Mouse (Mus musculus) spleen, adult 2 months (tissue): ENCODE measurements around the gene Col4a4. TPM values are rescaled to one million over a fixed set of nuclear protein-coding genes. Genes with fewer than 3 reads are reported as not detected.

Source experiments
- DNase-seq, 2 experiments: peaks; one replicate each; pipeline versions ENCODE4 v3.0.0 to v3.0.0-alpha.2; 2012 to 2021; ENCODE audit warnings: low spot score in 2 of 2, low read depth in 1 of 2
- H3K27ac ChIP-seq: fragments of 200-500 bp; 2 replicates; pipeline ENCODE4 v1.5.1; 2012; ENCODE audit warnings: low read length, inconsistent platforms; ENCODE audit not compliant: insufficient read depth
- H3K27me3 ChIP-seq: fragments of 200-500 bp; 2 replicates; pipeline ENCODE4 v1.6.1; 2012; ENCODE audit warnings: mild to moderate bottlenecking, moderate library complexity, low read length, inconsistent platforms; ENCODE audit not compliant: control insufficient read depth, insufficient read depth
- H3K36me3 ChIP-seq: fragments of 200-500 bp; 2 replicates; pipeline ENCODE4 v1.6.1; 2012; ENCODE audit warnings: mild to moderate bottlenecking, low read length, inconsistent platforms; ENCODE audit not compliant: control insufficient read depth, insufficient read depth
- H3K4me1 ChIP-seq: fragments of 200-500 bp; 2 replicates; pipeline ENCODE4 v1.6.1; 2011; ENCODE audit warnings: inconsistent platforms; ENCODE audit not compliant: control insufficient read depth, insufficient read depth, insufficient read length
- H3K4me3 ChIP-seq: fragments of 200-500 bp; 2 replicates; pipeline ENCODE4 v1.5.1; 2011; ENCODE audit warnings: mild to moderate bottlenecking, inconsistent platforms; ENCODE audit not compliant: insufficient read depth, insufficient read length; ENCODE audit errors: extremely low read depth
- CTCF ChIP-seq: fragments of 200-500 bp; IDR thresholded peaks from 2 replicates; pipeline ENCODE4 v1.5.1; 2011; ENCODE audit warnings: mild to moderate bottlenecking, inconsistent platforms; ENCODE audit not compliant: insufficient read depth, insufficient read length, insufficient replicate concordance; ENCODE audit errors: extremely low read depth
- POLR2A ChIP-seq: fragments of 200-500 bp; IDR thresholded peaks from 2 replicates; pipeline ENCODE4 v1.6.1; 2011; ENCODE audit warnings: low read depth, low read length, inconsistent platforms
- WGBS: fragments of 180-500 bp; shearing (Covaris S2); methylation state at CpG from one replicate; pipeline ENCODE4 v1.1.7; 2018; 5-methylcytosine and 5-hydroxymethylcytosine counted together
- polyA plus RNA-seq: library from polyadenylated mRNA; depleted of rRNA; stranded (reverse); fragments of >200 nt; gene quantifications from 2 replicates; pipeline ENCODE4 v1.2.3, GENCODE M21; 2012; rRNA removed

The Col4a4 gene
- 0.07 and 0.13 TPM in 2 replicates for polyA plus RNA-seq

DNA sequence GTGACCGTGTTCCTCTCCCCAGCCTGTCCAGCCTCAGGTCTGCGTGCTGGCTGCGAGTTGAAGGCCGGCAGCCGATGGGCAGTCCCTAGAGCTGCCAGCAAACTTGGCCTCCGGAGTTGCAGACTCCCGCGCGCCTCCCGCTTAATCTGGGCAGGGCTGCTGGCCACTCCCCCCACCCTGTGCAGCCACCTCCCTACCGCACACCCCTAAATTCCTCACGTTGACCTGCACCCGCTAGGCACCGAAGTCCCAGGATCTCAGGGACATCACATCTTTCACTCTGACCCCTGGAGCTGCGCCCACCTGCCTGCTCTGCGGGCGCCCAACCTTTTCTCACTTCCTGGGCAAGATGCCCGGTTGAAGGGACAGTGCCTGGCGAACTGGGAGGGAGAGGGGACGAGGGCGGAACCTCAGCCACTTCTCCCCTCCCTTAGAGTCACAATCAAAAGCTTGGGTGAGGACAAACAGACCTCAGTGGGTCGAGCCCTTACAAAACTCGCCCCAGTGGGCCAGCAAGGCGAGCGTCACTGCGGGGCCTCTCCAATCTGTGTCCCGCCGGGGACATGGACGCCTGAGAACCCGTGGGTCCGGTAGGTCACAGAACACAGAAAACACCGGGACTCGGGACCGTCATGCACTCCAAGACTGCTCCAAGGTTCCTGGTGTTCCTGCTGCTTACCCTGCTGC, at the start of gene Col4a4, which contains the start of gene Col4a3:
Gene Col4a4 (minus strand): TSS at position 137 of the 687 bp plus-strand sequence.
Gene Col4a3 (plus strand): TSS at position 209 of the 687 bp plus-strand sequence.
- H3K4me3 ChIP-seq = peak within 1 kb of the TSS; percentile 13; the same call in 1 of the 2 replicates
- DNase-seq = no peak
- no peaks in the 10 kb centered on the region for H3K4me1 ChIP-seq
- no peaks in the 10 kb centered on the region for H3K36me3 ChIP-seq
- H3K27ac ChIP-seq = no peak within 1 kb of the TSS
- TF ChIP-seq CTCF = no peak
- TF ChIP-seq POLR2A = no peak
- no peaks in the 10 kb centered on the region for H3K27me3 ChIP-seq
- WGBS = 9% methylated on average over 32 of the region's 34 CpGs

DNA sequence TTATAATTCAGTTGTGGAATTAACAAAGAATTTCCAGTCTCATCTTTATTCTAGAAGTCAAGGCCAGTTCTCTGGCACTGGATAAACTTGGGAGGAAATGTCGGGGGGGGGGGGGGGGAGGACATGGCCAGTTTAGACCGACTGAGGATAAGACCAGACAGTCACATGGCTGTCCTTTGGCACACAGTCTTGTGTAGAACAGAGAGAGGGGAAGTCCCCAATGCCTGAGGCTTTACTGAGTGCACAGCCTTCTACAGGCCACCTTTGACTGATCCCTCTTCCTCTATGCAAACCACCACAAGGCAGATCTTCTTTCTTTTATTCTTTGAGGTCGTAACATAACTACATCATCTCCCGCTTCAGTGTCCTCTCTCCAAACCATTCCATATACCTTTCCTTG, 49.7 kb upstream of the Col4a4 start:
- Histone ChIP-seq H3K36me3 (no peaks in the 10 kb centered on the region), H3K4me1 (no peaks in the 10 kb centered on the region), H3K4me3 (no peak overlapping the region), H3K27ac (no peak overlapping the region), H3K27me3 (no peaks in the 10 kb centered on the region)
- 69% methylated on average over 4 of the region's 4 CpGs for WGBS
- no peak for TF ChIP-seq POLR2A
- no peak for TF ChIP-seq CTCF
- no peak for DNase-seq

DNA sequence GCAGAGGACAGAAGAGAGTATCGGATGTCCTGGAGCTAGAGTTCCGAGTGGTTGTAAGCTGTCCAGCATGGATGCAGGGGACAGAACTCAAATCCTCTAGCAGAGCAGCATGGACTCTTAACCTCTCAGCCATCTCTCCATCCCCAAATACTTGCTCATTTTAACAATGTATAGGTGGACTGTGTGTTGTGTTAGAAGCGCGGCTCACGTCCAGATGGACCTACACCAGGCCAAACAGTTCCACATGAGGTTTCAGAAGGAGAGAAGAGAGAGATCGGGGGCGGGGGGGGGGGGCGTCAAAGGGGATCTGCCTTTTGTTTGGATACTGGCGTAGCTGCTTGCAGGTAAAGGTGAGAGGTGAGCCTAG, 48.6 kb upstream of the Col4a4 start:
- H3K36me3 ChIP-seq = no peaks in the 10 kb centered on the region
- 91% methylated on average over 9 of the region's 9 CpGs for WGBS
- no peak overlapping the region for H3K27ac ChIP-seq
- no peak overlapping the region for H3K4me3 ChIP-seq
- H3K27me3 ChIP-seq = no peaks in the 10 kb centered on the region
- no peak for DNase-seq
- no peaks in the 10 kb centered on the region for H3K4me1 ChIP-seq
- TF ChIP-seq CTCF (no peak), POLR2A (no peak)

DNA sequence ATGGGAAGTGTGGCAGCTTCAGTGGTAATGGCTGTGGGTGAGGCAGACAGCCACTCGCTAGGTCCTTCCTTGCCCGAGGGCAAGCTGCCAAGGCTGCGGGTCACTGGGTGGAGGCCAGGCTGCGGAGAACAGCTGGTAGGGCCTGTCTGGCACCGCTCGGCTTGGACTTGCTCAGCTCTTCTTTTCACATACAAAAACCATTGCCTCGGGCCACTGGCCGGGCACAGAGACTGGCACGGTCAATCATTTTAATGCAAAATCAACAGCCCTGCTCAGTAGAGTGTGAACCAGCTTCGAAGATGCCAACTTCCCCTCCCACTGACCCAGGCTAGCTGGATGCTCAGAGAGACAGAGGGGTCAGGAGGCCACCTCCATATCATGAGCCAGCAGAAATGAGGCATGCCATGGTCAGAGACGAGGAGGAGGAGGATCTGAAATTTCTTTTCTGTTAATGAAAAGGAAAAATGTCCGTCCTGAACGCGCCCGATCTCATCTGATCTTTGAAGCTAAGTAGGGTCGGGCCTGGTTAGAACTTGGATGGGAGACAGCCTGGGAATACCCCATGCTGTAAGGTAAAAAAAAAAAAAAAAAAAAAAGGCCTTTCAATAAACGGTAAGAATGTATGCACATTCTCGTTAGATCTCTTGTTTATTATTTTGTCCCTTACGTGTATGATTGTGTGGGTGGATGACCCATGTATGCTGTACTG, 48.0 kb upstream of the Col4a4 start:
- WGBS = 84% methylated on average over 19 of the region's 19 CpGs

GRCm38 (mm10) chr1:82631169-82631792, 44.6 kb upstream of the Col4a4 start:
- 77% methylated on average over 6 of the region's 6 CpGs for WGBS
- no peak for DNase-seq
- TF ChIP-seq CTCF = no peak

More for the DNA sequence above, 48.0 kb upstream of the Col4a4 start:
- Histone ChIP-seq H3K27me3 (no peaks in the 10 kb centered on the region), H3K4me3 (no peak overlapping the region), H3K4me1 (no peaks in the 10 kb centered on the region), H3K27ac (no peak overlapping the region), H3K36me3 (no peaks in the 10 kb centered on the region)
- no peak for DNase-seq
- TF ChIP-seq CTCF (no peak), POLR2A (no peak)

GRCm38 (mm10) chr1:82629495-82629894, 42.8 kb upstream of the Col4a4 start:
- H3K27me3 ChIP-seq = no peaks in the 10 kb centered on the region
- no peak for DNase-seq
- no peak overlapping the region for H3K27ac ChIP-seq
- no peak for TF ChIP-seq CTCF
- no peak for TF ChIP-seq POLR2A
- H3K36me3 ChIP-seq = no peaks in the 10 kb centered on the region
- WGBS = 87% methylated on average over 5 of the region's 5 CpGs
- H3K4me1 ChIP-seq = no peaks in the 10 kb centered on the region
- no peak overlapping the region for H3K4me3 ChIP-seq

More at GRCm38 (mm10) chr1:82631169-82631792, 44.6 kb upstream of the Col4a4 start:
- no peak overlapping the region for H3K4me3 ChIP-seq
- H3K27ac ChIP-seq = no peak overlapping the region
- H3K27me3 ChIP-seq = no peaks in the 10 kb centered on the region
- no peaks in the 10 kb centered on the region for H3K36me3 ChIP-seq
- H3K4me1 ChIP-seq = no peaks in the 10 kb centered on the region

DNA sequence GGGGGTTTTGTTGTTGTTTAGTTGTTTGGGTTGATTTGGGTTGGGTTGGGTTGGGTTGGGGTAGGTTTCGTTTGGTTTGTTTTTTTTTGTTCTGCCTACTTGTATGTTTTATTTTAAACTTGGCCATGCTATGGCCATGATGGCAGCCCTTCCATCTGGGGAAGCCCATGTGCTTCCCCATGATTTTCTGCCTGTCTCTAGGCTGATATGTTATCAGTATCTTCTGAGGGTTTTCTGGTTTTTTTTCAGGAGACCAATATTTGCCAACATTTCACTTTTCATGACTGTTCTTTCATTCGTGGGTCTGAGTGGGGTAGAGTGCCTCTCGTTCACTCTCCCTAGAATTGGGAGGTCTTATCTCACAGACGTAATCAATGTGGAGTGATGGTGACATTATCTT, 41.0 kb upstream of the Col4a4 start:
- WGBS = 67% methylated on average over 4 of the region's 4 CpGs
- no peak for DNase-seq
- H3K27ac ChIP-seq = no peak overlapping the region
- H3K27me3 ChIP-seq = no peaks in the 10 kb centered on the region
- H3K4me1 ChIP-seq = no peaks in the 10 kb centered on the region
- no peak overlapping the region for H3K4me3 ChIP-seq
- no peaks in the 10 kb centered on the region for H3K36me3 ChIP-seq
- TF ChIP-seq POLR2A (no peak), CTCF (no peak)
